Mouse (Mus musculus) liver, adult 2 months (tissue): ENCODE measurements around the gene Dpp6.

ENCODE experiments used
- CTCF ChIP-seq: fragments of 200-500 bp; IDR thresholded peaks from 2 replicates; pipeline ENCODE4 v1.5.1; 2011; ENCODE audit warnings: low read depth, low read length, control low read depth
- POLR2A ChIP-seq: fragments of 200-500 bp; IDR thresholded peaks from 2 replicates; pipeline ENCODE4 v1.6.1; 2011; ENCODE audit warnings: low read length, control low read depth; ENCODE audit not compliant: insufficient read depth; ENCODE audit errors: extremely low read depth

DNA sequence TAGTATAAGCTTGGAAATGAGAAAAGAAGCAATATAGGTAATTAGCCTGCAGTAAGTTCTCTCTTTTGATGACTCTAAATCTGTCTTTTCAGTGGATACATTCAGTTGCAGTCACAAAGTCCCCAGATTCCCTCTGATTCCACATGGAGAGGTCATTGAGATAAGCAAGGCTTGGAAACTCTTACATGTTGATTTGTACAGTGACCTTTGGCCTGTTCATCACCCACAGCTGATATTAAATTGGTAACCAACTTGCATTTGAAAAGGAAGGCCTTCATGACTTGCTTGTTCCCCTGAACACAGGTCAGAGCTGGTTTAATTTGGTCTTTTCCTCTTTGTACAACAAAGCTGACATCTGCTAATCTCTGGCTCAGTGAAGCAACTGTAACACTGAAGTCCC lies 434.4 kb downstream of the Dpp6 start:
- no peak for TF ChIP-seq POLR2A
- TF ChIP-seq CTCF: no peak
